Mouse (Mus musculus): Measurements from ENCODE around the gene Hoxa6. TPM values are rescaled to one million over a fixed set of nuclear protein-coding genes. Genes with fewer than 3 reads are reported as not detected.

Gene Hoxa6
- polyA plus RNA-seq, 1 experiment from 2014 or later: 0.95 TPM

DNA sequence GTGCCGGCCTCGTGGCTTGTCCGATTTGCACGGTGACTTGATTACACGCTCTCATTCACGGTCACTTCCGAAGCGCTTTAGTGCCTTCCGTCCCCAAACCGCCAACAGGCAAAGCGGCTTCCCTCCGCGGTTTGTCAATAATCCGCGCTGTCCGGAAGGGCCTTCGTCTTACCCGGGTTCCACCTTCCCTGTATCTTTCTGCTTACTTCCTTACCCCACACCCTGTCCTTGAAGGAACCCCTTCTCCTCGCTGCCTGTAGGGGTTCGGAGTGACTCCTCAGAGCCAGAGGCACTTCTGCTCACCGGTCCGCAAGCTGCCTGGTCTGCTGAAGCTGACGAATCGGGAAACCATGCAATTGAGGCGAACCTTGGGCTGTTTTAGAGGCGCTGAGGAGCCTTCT lies 37.9 kb upstream of the Hoxa6 start:
- no peaks in the 10 kb centered on the region for H3K36me3 ChIP-seq (ENCODE audit: insufficient read depth, low read length)
- no peaks in the 10 kb centered on the region for H3K9me3 ChIP-seq (ENCODE audit: low read length)
- no peak overlapping the region for H3K27ac ChIP-seq (ENCODE audit: low read length)
- under 1% methylated on average over 26 of the region's 26 CpGs for WGBS
- DNase-seq (ENCODE audit: low spot score) (no peak), ATAC-seq (no peak)
- H3K27me3 ChIP-seq (replicated peaks; ENCODE audit: insufficient read depth, low read length): peaks cover 94% of the 10 kb centered on the region
- TF ChIP-seq EP300 (IDR thresholded peaks at IDR 0.05) (no peak), CTCF (IDR thresholded peaks at IDR 0.05) (no peak)
- no peaks in the 10 kb centered on the region for H3K4me1 ChIP-seq (ENCODE audit: insufficient read depth, low read depth, low read length)
- H3K4me2 ChIP-seq (replicated peaks; ENCODE audit: low read depth, low read length): no peak overlapping the region
- no peak overlapping the region for H3K4me3 ChIP-seq (ENCODE audit: low read depth, low read length)
- no peak overlapping the region for H3K9ac ChIP-seq (replicated peaks; ENCODE audit: low read depth)

DNA sequence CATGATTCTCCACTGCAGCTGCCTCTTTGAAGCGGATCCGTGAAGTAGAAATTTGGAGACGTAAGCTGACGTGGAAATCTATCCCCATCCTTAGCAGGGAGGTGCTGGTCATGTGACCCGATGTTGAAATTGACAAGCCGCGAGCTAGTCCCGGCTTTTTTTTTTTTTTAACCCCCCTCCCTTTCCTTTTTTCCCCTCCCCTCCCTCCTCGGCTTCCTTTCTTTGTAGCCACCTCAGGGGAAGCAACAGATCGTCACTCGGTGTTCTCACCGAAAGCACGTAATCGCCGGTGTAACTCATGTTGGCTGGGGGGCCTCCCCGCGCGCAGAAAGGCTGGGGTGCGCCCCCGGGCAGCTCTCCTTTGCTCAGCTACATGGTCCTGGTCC lies 37.2 kb upstream of the Hoxa6 start, which contains the start of gene Hoxa11:
TSS of gene Hoxa11 (minus strand) at position 54 of the 386 bp plus-strand sequence.
- no peaks in the 10 kb centered on the region for H3K4me1 ChIP-seq (ENCODE audit: insufficient read depth, low read depth, low read length)
- H3K27ac ChIP-seq (ENCODE audit: low read length): no peak within 1 kb of the TSS
- no peak for DNase-seq (ENCODE audit: low spot score)
- ATAC-seq: no peak
- peaks cover 94% of the 10 kb centered on the region for H3K27me3 ChIP-seq (replicated peaks; ENCODE audit: insufficient read depth, low read length)
- H3K9me3 ChIP-seq (ENCODE audit: low read length): no peaks in the 10 kb centered on the region
- no peak within 1 kb of the TSS for H3K9ac ChIP-seq (replicated peaks; ENCODE audit: low read depth)
- H3K36me3 ChIP-seq (ENCODE audit: insufficient read depth, low read length): no peaks in the 10 kb centered on the region
- 0 out of 2 replicates have a peak within 1 kb of the TSS, but pooled peaks have one; percentile 5 for H3K4me2 ChIP-seq (replicated peaks; ENCODE audit: low read depth, low read length)
- TF ChIP-seq EP300 (IDR thresholded peaks at IDR 0.05) (no peak), CTCF (IDR thresholded peaks at IDR 0.05) (no peak)
- under 1% methylated on average over 20 of the region's 20 CpGs for WGBS
- H3K4me3 ChIP-seq (ENCODE audit: low read depth, low read length): no peak within 1 kb of the TSS; the same call in 1 of the 2 replicates

DNA sequence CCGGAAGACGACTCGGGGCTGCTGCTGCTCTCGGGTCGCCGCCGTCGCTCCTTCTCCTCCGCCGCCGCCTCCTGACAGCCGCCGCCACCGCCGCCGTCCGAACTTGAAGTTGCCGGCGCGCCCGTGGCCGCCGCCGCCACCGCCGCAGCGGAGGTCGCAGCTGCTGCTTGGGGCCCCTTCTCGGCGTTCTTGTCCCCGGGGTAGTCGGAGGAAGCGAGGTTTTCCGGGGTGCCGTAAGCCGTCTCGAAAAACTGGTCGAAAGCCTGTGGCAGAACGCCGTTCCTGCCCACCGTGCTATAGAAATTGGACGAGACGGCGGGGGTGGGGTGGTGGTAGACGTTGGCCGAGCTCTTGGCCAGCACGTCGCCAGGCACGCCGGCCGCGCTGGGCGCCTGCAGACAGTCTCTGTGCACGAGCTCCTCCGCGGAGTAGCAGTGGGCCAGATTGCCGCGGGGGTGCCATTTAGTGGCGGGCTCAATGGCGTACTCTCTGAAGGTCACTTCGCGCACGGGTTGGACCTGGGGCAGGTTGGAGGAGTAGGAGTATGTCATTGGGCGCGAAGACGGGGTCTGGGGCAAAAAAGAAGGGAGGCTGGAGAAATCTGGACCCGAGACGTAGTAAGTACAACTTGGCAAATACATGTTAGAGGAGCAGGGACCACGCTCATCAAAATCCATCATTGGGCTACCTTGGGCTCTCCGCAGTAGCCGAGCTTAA lies 36.7 kb upstream of the Hoxa6 start:
- no peaks in the 10 kb centered on the region for H3K9me3 ChIP-seq (ENCODE audit: low read length)
- ATAC-seq (no peak), DNase-seq (ENCODE audit: low spot score) (no peak)
- H3K36me3 ChIP-seq (ENCODE audit: insufficient read depth, low read length): no peaks in the 10 kb centered on the region
- TF ChIP-seq CTCF (IDR thresholded peaks at IDR 0.05) (no peak), EP300 (IDR thresholded peaks at IDR 0.05) (no peak)
- H3K4me1 ChIP-seq (ENCODE audit: insufficient read depth, low read depth, low read length): no peaks in the 10 kb centered on the region; the same call in 1 of the 2 replicates
- H3K4me2 ChIP-seq (replicated peaks; ENCODE audit: low read depth, low read length): 0 out of 2 replicates have a peak overlapping the region, but pooled peaks have one; percentile 5
- under 1% methylated on average over 69 of the region's 71 CpGs for WGBS
- no peak overlapping the region; the same call in 1 of the 2 replicates for H3K4me3 ChIP-seq (ENCODE audit: low read depth, low read length)
- no peak overlapping the region for H3K9ac ChIP-seq (replicated peaks; ENCODE audit: low read depth)
- peaks cover 95% of the 10 kb centered on the region for H3K27me3 ChIP-seq (replicated peaks; ENCODE audit: insufficient read depth, low read length)
- H3K27ac ChIP-seq (ENCODE audit: low read length): no peak overlapping the region

DNA sequence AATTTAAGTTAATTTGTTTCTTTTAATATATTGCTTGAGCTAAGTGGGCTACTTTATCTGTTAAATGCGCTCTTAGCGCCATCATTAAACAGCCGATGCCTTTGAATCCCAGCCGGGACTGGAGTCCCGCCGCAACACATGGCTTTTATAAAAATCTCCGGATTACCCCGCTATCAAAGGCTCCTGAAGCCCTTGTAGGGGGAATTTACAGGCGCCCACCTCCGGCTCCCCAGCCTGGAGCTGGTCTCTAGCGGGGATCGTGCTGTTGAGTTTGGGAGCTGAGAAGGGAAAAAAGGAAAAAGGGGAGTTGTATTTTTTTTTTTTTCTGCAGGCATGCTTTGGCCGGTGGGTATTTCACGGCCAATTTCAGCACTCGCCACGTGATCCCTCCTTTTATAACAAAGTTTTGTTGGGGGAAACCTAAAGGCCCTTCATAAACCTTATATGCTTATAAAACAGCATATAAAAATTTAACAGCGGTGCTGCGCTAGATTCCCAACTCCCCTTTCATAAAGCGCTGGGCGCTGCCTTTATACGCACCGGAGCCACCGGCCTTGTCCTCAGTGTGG lies 36.0 kb upstream of the Hoxa6 start:
- Histone ChIP-seq H3K27me3 (replicated peaks; ENCODE audit: insufficient read depth, low read length) (peaks cover 95% of the 10 kb centered on the region), H3K9me3 (ENCODE audit: low read length) (no peaks in the 10 kb centered on the region), H3K4me1 (ENCODE audit: insufficient read depth, low read depth, low read length) (no peaks in the 10 kb centered on the region; the same call in 1 of the 2 replicates), H3K9ac (replicated peaks; ENCODE audit: low read depth) (no peak overlapping the region), H3K4me3 (ENCODE audit: low read depth, low read length) (no peak overlapping the region; the same call in 1 of the 2 replicates), H3K27ac (ENCODE audit: low read length) (no peak overlapping the region), H3K4me2 (replicated peaks; ENCODE audit: low read depth, low read length) (0 out of 2 replicates have a peak overlapping the region, but pooled peaks have one; percentile 5), H3K36me3 (ENCODE audit: insufficient read depth, low read length) (no peaks in the 10 kb centered on the region)
- TF ChIP-seq EP300 (IDR thresholded peaks at IDR 0.05) (no peak), CTCF (IDR thresholded peaks at IDR 0.05) (no peak)
- ATAC-seq (no peak), DNase-seq (ENCODE audit: low spot score) (no peak)
- 3% methylated on average over 23 of the region's 23 CpGs for WGBS

GRCm38 (mm10) chr6:52243681-52244121 lies 35.2 kb upstream of the Hoxa6 start:
- Histone ChIP-seq H3K4me2 (replicated peaks; ENCODE audit: low read depth, low read length) (no peak overlapping the region), H3K4me1 (ENCODE audit: insufficient read depth, low read depth, low read length) (no peaks in the 10 kb centered on the region; the same call in 1 of the 2 replicates), H3K27me3 (replicated peaks; ENCODE audit: insufficient read depth, low read length) (peaks cover 93% of the 10 kb centered on the region), H3K36me3 (ENCODE audit: insufficient read depth, low read length) (no peaks in the 10 kb centered on the region), H3K9me3 (ENCODE audit: low read length) (no peaks in the 10 kb centered on the region), H3K27ac (ENCODE audit: low read length) (no peak overlapping the region), H3K4me3 (ENCODE audit: low read depth, low read length) (no peak overlapping the region), H3K9ac (replicated peaks; ENCODE audit: low read depth) (no peak overlapping the region)
- WGBS: 3% methylated on average over 12 of the region's 12 CpGs
- ATAC-seq (no peak), DNase-seq (ENCODE audit: low spot score) (no peak)
- TF ChIP-seq CTCF (IDR thresholded peaks at IDR 0.05): no peak

- no peak overlapping the region for H3K4me2 ChIP-seq (replicated peaks; ENCODE audit: low read depth, low read length)
Measured at GRCm38 (mm10) chr6:52242801-52243332, 34.3 kb upstream of the Hoxa6 start.

More at GRCm38 (mm10) chr6:52242801-52243332, 34.3 kb upstream of the Hoxa6 start:
- no peak for ATAC-seq
- no peaks in the 10 kb centered on the region for H3K36me3 ChIP-seq (ENCODE audit: insufficient read depth, low read length)
- peaks cover 93% of the 10 kb centered on the region for H3K27me3 ChIP-seq (replicated peaks; ENCODE audit: insufficient read depth, low read length)
- WGBS: 4% methylated on average over 4 of the region's 4 CpGs
- H3K4me1 ChIP-seq (ENCODE audit: insufficient read depth, low read depth, low read length): no peaks in the 10 kb centered on the region; the same call in 1 of the 2 replicates
- no peaks in the 10 kb centered on the region for H3K9me3 ChIP-seq (ENCODE audit: low read length)
- no peak for TF ChIP-seq EP300 (IDR thresholded peaks at IDR 0.05)
- TF ChIP-seq CTCF (IDR thresholded peaks at IDR 0.05): no peak
- no peak overlapping the region for H3K27ac ChIP-seq (ENCODE audit: low read length)
- H3K4me3 ChIP-seq (ENCODE audit: low read depth, low read length): no peak overlapping the region
- no peak overlapping the region for H3K9ac ChIP-seq (replicated peaks; ENCODE audit: low read depth)
- no peak for DNase-seq (ENCODE audit: low spot score)
